Mouse (Mus musculus) neural tube, embryonic 15.5 days (tissue): ENCODE data around the gene Scnn1g. TPM values are rescaled to one million over a fixed set of nuclear protein-coding genes. Genes with fewer than 3 reads are reported as not detected.

ENCODE experiments used
- ATAC-seq: fragments of 200-750 bp; cut with Nextera tagmentation; 2 replicates; pipeline ENCODE4 v1.8.0; 2017; ENCODE audit warnings: mild to moderate bottlenecking, moderate TSS enrichment, moderate library complexity; ENCODE audit not compliant: low FRiP score
- H3K27ac ChIP-seq: fragments of 300-500 bp; sonication (generic); replicated peaks from 2 replicates; pipeline ENCODE4 v1.5.1; 2015; ENCODE audit warnings: mild to moderate bottlenecking, inconsistent platforms
- H3K27me3 ChIP-seq: fragments of 300-500 bp; sonication (generic); replicated peaks from 2 replicates; pipeline ENCODE4 v1.6.1; 2015; ENCODE audit warnings: inconsistent platforms
- H3K36me3 ChIP-seq: fragments of 300-500 bp; sonication (generic); 2 replicates; pipeline ENCODE4 v1.6.1; 2015; ENCODE audit warnings: inconsistent platforms
- H3K4me1 ChIP-seq: fragments of 300-500 bp; sonication (generic); 2 replicates; pipeline ENCODE4 v1.6.1; 2015; ENCODE audit warnings: inconsistent platforms
- H3K4me2 ChIP-seq: fragments of 300-500 bp; sonication (generic); 2 replicates; pipeline ENCODE4 v1.6.1; 2015; ENCODE audit warnings: inconsistent platforms, mild to moderate bottlenecking, moderate library complexity
- H3K4me3 ChIP-seq: fragments of 300-500 bp; sonication (generic); replicated peaks from 2 replicates; pipeline ENCODE4 v1.5.1; 2015; ENCODE audit warnings: mild to moderate bottlenecking, inconsistent platforms
- H3K9ac ChIP-seq: fragments of 300-500 bp; sonication (generic); replicated peaks from 2 replicates; pipeline ENCODE4 v1.6.1; 2015; ENCODE audit warnings: mild to moderate bottlenecking, inconsistent platforms
- H3K9me3 ChIP-seq: fragments of 300-500 bp; sonication (generic); replicated peaks from 2 replicates; pipeline ENCODE4 v1.6.1; 2016; ENCODE audit warnings: inconsistent platforms
- WGBS: fragments of 180-500 bp; shearing (Covaris S2); methylation state at CpG from one replicate; pipeline ENCODE4 v1.1.7; 2015; ENCODE audit warnings: mixed read lengths; 5-methylcytosine and 5-hydroxymethylcytosine counted together
- polyA plus RNA-seq: library from polyadenylated mRNA; unstranded; fragments of >200 nt; fragmentation: Nextera tagmentation; extraction: Ambion mirVana; gene quantifications from 2 replicates; pipeline ENCODE4 v1.2.1, GENCODE M21; 2015

Scnn1g gene
- polyA plus RNA-seq, 1 experiment from 2014 or later, result not detected

DNA sequence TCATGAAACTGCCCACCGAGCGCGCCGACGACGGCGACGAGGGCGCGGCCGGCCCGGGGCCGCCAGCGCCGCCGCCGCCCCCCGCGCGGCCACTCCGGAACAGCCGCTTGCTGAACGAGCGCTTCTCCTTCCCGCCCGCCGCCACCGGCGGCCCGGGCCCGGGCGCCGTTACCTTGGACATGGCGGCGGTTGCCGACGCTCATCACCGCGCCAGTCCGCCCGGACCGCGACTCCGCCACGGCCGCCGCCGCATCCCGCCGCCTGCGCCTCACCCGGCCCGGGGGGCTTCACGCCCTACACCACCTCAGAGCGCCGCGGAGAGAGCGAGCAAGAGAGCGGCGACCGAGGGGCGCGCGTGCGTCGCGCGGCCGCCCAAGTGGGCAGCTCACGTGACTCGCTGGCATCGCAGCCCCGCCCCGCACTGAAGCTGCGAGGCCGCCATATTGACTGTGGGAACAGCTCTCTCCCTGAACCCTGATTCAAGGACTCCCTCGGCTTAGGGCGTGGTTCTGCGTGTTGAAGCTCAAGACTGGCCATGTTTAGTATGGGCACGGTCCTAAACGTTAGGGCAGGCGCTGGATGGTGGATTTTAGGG lies 27.1 kb upstream of the Scnn1g start, which contains the start of gene Usp31:
Usp31 (minus strand) TSS at position 181 of the 595 bp plus-strand sequence.
- Histone ChIP-seq H3K36me3 (no peaks in the 10 kb centered on the region), H3K9ac (peak within 1 kb of the TSS; percentile 84), H3K4me1 (peaks cover 40% of the 10 kb centered on the region), H3K4me3 (peak within 1 kb of the TSS; percentile 95), H3K27ac (peak within 1 kb of the TSS; percentile 94), H3K9me3 (no peaks in the 10 kb centered on the region), H3K27me3 (no peaks in the 10 kb centered on the region), H3K4me2 (peak within 1 kb of the TSS; percentile 75)
- peak; percentile 98 for ATAC-seq
- WGBS, result under 1% methylated on average over 55 of the region's 82 CpGs

DNA sequence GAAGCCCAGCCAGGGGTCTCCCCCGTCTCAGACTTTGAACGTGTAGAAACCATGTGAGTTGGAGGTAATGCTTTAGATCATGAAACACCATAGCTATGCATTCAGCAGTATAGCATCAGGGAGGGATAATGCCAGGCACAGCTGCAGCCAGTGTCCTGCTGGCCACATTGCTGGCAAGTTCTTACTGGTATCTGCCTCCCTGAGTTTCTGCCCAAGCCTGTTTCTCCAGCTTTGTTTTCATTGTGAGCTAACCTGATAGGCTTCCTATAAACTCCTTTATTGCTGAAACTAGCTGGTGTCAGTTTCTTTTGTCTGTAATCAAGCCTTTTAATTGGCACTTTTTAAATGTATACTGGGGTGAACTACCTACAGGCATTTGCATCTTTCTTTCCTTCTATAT lies 23.1 kb upstream of the Scnn1g start:
- no peak overlapping the region for H3K4me2 ChIP-seq
- no peaks in the 10 kb centered on the region for H3K9me3 ChIP-seq
- H3K27me3 ChIP-seq, result no peaks in the 10 kb centered on the region
- WGBS, result 32% methylated on average over 2 of the region's 2 CpGs
- no peak overlapping the region for H3K4me3 ChIP-seq
- H3K4me1 ChIP-seq, result peaks cover 6% of the 10 kb centered on the region
- ATAC-seq, result no peak
- no peak overlapping the region for H3K27ac ChIP-seq
- no peak overlapping the region for H3K9ac ChIP-seq
- H3K36me3 ChIP-seq, result no peaks in the 10 kb centered on the region

DNA sequence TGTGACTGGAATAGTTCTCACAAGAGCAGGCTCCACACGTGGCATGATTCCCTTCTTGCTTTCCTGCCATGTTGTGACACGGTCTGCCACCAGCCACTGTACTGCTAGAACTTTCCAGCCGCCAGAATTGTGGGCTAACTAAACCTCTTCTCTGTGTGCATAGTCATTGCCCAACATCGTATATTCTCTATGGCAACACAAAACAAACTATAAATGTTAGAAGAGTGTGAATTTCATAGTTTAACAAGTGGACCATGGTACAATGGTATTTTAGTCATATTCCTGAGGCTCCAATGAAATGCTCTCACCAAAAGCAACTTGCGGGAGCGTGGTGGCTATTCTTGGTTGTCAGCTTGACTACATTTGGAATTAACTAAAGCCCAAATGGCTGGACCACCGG lies 17.2 kb upstream of the Scnn1g start:
- ATAC-seq, result no peak
- Histone ChIP-seq H3K4me1 (no peaks in the 10 kb centered on the region), H3K4me3 (no peak overlapping the region), H3K4me2 (no peak overlapping the region), H3K9me3 (no peaks in the 10 kb centered on the region), H3K27ac (no peak overlapping the region), H3K36me3 (no peaks in the 10 kb centered on the region), H3K27me3 (no peaks in the 10 kb centered on the region), H3K9ac (no peak overlapping the region)
- WGBS, result 81% methylated on average over 7 of the region's 7 CpGs

DNA sequence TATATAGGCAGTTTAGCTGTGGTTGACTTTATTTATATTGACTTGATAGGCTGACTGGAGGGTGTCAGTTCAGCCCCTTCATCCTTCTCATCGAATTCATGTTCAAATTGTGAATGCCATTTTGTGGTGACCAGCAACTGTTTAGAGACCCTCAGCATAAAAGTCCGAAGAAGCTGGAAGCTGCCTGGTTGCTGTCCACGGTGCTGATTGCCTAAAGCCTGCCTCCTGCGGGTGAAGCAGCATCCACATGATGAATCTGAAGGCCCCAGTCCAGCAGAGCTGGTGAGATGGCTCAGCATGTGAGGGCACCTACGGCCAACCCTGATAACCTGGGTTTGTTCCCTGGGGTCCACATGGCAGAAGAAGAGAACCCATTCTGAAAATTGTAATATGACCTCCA lies 4.1 kb upstream of the Scnn1g start:
- WGBS, result 26% methylated on average over 5 of the region's 5 CpGs
- Histone ChIP-seq H3K4me1 (peaks cover 10% of the 10 kb centered on the region), H3K36me3 (no peaks in the 10 kb centered on the region), H3K27ac (no peak overlapping the region), H3K4me3 (no peak overlapping the region), H3K9me3 (no peaks in the 10 kb centered on the region), H3K27me3 (peaks cover 23% of the 10 kb centered on the region), H3K4me2 (no peak overlapping the region), H3K9ac (no peak overlapping the region)
- ATAC-seq, result no peak

DNA sequence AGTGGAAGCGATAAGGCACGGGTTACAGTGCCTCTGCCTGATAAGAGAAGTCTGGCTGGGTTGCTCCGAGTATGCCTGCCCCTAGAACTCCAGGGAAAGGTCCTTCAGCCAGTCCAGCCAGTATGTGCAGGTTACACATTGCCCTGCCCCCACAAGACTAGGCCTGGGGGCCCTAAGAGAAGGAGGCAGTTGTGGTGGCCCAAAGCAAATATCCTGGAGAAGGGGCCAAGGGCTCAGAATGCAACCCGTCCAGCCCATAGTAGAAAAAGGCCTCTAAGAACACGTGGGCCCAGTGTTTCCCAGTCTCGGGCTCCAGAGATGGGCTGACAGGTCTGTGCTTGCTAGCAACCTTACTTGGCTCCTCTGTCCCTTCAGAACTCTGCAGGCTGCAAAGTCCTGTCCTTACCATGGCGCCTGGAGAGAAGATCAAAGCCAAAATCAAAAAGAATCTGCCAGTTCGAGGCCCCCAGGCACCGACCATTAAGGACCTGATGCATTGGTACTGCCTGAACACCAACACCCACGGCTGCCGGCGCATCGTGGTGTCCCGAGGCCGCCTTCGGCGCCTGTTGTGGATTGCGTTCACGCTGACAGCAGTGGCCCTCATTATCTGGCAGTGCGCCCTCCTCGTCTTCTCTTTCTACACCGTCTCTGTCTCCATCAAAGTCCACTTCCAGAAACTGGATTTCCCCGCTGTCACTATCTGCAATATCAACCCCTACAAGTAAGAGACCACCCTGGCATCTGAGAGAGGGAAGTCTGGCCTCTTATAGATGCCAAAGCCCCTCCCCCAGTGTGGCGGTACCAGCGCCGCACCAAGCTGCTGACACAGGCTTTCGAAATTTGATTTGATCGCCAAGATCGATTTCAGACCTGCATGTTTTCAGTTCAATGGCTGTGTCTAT lies 3.5 kb downstream of the Scnn1g start:
- Histone ChIP-seq H3K4me3 (no peak overlapping the region), H3K4me2 (no peak overlapping the region), H3K9me3 (no peaks in the 10 kb centered on the region), H3K27ac (no peak overlapping the region), H3K27me3 (peaks cover 37% of the 10 kb centered on the region), H3K36me3 (no peaks in the 10 kb centered on the region), H3K9ac (no peak overlapping the region), H3K4me1 (peaks cover 10% of the 10 kb centered on the region)
- whole genome bisulfite sequencing, result 73% methylated on average over 29 of the region's 29 CpGs
- ATAC-seq, result no peak

- Histone ChIP-seq H3K27me3 (no peaks in the 10 kb centered on the region), H3K4me1 (no peaks in the 10 kb centered on the region), H3K9me3 (no peaks in the 10 kb centered on the region), H3K4me3 (no peak overlapping the region), H3K36me3 (no peaks in the 10 kb centered on the region), H3K27ac (no peak overlapping the region), H3K9ac (no peak overlapping the region), H3K4me2 (no peak overlapping the region)
- WGBS, result 82% methylated on average over 5 of the region's 5 CpGs
- no peak for ATAC-seq
Observed at GRCm38 (mm10) chr7:121750244-121750643, 16.0 kb downstream of the Scnn1g start.

- Histone ChIP-seq H3K9me3 (no peaks in the 10 kb centered on the region), H3K36me3 (no peaks in the 10 kb centered on the region), H3K4me2 (no peak overlapping the region), H3K27me3 (no peaks in the 10 kb centered on the region), H3K9ac (no peak overlapping the region), H3K4me1 (no peaks in the 10 kb centered on the region), H3K27ac (no peak overlapping the region), H3K4me3 (no peak overlapping the region)
- 80% methylated on average over 8 of the region's 8 CpGs for WGBS
- ATAC-seq, result no peak
Observed at GRCm38 (mm10) chr7:121754748-121755147, 20.5 kb downstream of the Scnn1g start.

DNA sequence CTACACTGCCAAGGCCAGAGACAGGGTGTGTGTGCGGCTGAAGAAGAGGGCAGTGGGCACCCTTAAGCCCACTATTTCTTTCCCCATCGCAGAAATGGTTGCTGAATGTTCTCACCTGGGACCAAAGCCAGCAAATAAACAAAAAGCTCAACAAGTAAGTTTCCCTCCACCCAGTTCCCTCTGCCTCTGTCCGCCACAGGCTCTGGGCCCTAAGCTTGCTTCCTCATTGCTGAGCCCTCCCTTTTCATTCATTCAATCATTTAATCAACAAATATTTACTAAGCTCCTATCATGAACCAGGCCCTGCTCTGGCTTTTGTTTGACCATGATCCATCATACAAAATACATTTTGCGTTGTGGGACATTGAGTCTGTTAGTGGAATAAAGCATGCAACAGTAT lies 29.0 kb downstream of the Scnn1g start:
- H3K4me2 ChIP-seq, result no peak overlapping the region
- no peaks in the 10 kb centered on the region for H3K4me1 ChIP-seq
- ATAC-seq, result no peak
- H3K4me3 ChIP-seq, result no peak overlapping the region
- no peaks in the 10 kb centered on the region for H3K27me3 ChIP-seq
- no peaks in the 10 kb centered on the region for H3K36me3 ChIP-seq
- no peaks in the 10 kb centered on the region for H3K9me3 ChIP-seq
- no peak overlapping the region for H3K27ac ChIP-seq
- 88% methylated on average over 4 of the region's 4 CpGs for WGBS
- no peak overlapping the region for H3K9ac ChIP-seq

DNA sequence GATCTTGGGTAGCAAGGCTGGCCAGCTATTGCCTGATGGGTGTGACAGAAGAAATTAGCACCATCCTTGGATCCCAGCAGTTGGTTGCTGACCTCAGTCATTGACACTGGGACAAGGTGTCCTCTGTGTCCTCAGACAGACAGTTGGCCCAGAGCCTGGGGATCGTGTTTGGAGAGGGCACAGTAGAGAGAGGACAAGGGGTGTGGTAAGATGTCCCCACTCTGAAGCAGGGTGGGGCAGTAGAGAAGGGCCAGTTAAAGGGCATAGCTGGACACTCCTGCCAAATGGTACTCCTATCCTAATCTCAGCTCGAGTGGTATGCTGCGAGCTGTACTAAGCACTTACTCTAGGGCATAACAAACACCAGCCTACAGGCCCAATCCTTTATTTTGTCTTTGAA lies 33.6 kb downstream of the Scnn1g start:
- Histone ChIP-seq H3K9ac (no peak overlapping the region), H3K36me3 (no peaks in the 10 kb centered on the region), H3K4me1 (no peaks in the 10 kb centered on the region), H3K4me3 (no peak overlapping the region), H3K4me2 (no peak overlapping the region), H3K27ac (no peak overlapping the region), H3K9me3 (no peaks in the 10 kb centered on the region), H3K27me3 (no peaks in the 10 kb centered on the region)
- 85% methylated on average over 3 of the region's 3 CpGs for WGBS
- ATAC-seq, result no peak

DNA sequence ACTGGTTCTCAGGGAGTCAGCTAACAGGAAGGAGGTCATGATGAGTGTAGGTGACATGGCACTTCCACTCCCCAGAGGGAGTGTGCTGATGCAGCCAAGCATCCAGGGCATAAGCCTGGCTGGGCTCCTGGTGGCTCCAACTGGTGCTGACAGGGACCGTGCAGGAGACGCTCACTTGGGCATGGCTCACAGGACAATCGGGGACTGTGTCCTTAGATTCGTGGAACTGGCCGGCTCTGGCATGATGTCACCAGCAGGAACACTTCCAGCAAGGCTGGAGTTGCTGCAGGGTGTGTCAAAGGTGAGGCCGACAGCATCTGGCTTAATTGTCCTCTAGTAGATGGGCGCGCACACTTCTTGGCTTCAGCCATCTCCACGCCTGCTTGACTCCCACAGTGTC lies 34.7 kb downstream of the Scnn1g start:
- no peak overlapping the region for H3K27ac ChIP-seq
- WGBS, result 91% methylated on average over 9 of the region's 9 CpGs
- no peak overlapping the region for H3K4me3 ChIP-seq
- no peak overlapping the region for H3K4me2 ChIP-seq
- no peak overlapping the region for H3K9ac ChIP-seq
- H3K27me3 ChIP-seq, result no peaks in the 10 kb centered on the region
- no peaks in the 10 kb centered on the region for H3K36me3 ChIP-seq
- no peak for ATAC-seq
- no peaks in the 10 kb centered on the region for H3K4me1 ChIP-seq
- no peaks in the 10 kb centered on the region for H3K9me3 ChIP-seq

GRCm38 (mm10) chr7:121778553-121778952 lies 44.3 kb downstream of the Scnn1g start:
- WGBS, result 68% methylated on average over 1 of the region's 1 CpGs
- Histone ChIP-seq H3K27ac (no peak overlapping the region), H3K9me3 (no peaks in the 10 kb centered on the region), H3K4me2 (no peak overlapping the region), H3K4me1 (no peaks in the 10 kb centered on the region), H3K27me3 (no peaks in the 10 kb centered on the region), H3K36me3 (no peaks in the 10 kb centered on the region), H3K4me3 (no peak overlapping the region), H3K9ac (no peak overlapping the region)
- ATAC-seq, result no peak

GRCm38 (mm10) chr7:121778980-121779379 lies 44.7 kb downstream of the Scnn1g start:
- H3K27me3 ChIP-seq, result no peaks in the 10 kb centered on the region
- no peak for ATAC-seq
- 85% methylated on average over 3 of the region's 3 CpGs for WGBS

More at GRCm38 (mm10) chr7:121778980-121779379, 44.7 kb downstream of the Scnn1g start:
- Histone ChIP-seq H3K36me3 (no peaks in the 10 kb centered on the region), H3K4me3 (no peak overlapping the region), H3K4me2 (no peak overlapping the region), H3K9ac (no peak overlapping the region), H3K27ac (no peak overlapping the region), H3K9me3 (no peaks in the 10 kb centered on the region), H3K4me1 (no peaks in the 10 kb centered on the region)
